Mouse (Mus musculus): ENCODE results near the gene Map3k4. TPM values are rescaled to one million over a fixed set of nuclear protein-coding genes. Genes with fewer than 3 reads are reported as not detected.
A peak's percentile ranks its signal among the peaks of the same experiment; 100 is the strongest.

The Map3k4 gene
- total RNA-seq, 2 experiments from 2014 or later, result 36.1 to 39.2 TPM

- intact Hi-C loops (cut with DNase I), result loop anchor here (5.0 kb wide), 1 partner anchor 39 kb away; the partner anchor contains the start of gene Map3k4
Observed at GRCm38 (mm10) chr17:12278073-12278472, 40.5 kb downstream of the Map3k4 start.

DNA sequence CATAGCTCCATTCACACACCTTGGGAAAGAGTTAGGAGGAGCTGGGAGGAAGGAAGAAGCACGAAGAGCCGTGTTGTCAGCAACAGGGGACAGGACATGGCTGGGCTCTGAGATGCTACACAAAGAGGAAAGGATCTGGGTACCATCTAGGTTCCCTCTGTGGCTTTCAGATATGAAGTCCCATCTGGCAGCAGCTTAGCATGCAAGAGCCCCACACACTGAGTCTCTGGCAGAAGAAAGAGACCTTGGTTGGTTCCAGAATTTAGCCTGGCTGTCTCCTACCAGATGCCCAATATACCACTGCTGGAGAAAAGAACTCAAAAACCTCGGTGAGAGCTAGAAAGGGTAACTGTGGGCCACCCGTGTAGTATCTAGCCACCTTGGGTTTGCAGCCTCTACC, 41.3 kb downstream of the Map3k4 start:
- intact Hi-C loops (cut with DNase I), result loop anchor here (5.0 kb wide), 1 partner anchor 40 kb away; the partner anchor contains the start of gene Map3k4

More at GRCm38 (mm10) chr17:12278073-12278472, 40.5 kb downstream of the Map3k4 start:
- no peak for DNase-seq (ENCODE audit: low spot score in 2 of 2)

GRCm38 (mm10) chr17:12276496-12277200, 41.9 kb downstream of the Map3k4 start:
- intact Hi-C loops (cut with DNase I), result loop anchor here (5.0 kb wide), 1 partner anchor 41 kb away; the partner anchor contains the start of gene Map3k4
- DNase-seq (ENCODE audit: low spot score in 2 of 2), result peak in 1 of 2 experiments; percentile 36

More for the DNA sequence above, 41.3 kb downstream of the Map3k4 start:
- DNase-seq (ENCODE audit: low spot score in 2 of 2), result no peak

DNA sequence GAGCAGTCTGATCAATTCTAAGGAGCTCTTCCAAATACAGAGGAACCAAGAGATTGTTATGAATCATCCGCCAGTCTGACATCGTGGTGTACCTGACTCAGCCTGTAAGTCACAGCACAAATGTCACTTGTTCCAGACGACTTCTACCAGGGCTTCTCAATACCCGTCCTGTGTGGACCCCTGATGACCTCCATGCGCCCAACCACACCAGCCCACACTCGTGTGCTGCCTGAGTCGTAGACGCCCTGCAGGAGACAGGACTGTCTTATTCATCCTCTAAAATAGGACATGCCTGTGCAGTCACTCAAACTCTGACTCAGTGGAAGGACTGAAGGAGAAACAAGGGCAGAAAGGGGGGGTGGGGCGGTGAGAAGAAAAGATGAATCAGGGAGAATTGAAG, 42.8 kb downstream of the Map3k4 start:
- DNase-seq (ENCODE audit: low spot score in 2 of 2), result no peak
- intact Hi-C loops (cut with DNase I), result loop anchor here (5.0 kb wide), 1 partner anchor 42 kb away; the partner anchor contains the start of gene Map3k4

- no peak for DNase-seq (ENCODE audit: low spot score in 2 of 2)
Observed at GRCm38 (mm10) chr17:12273032-12273431, 45.6 kb downstream of the Map3k4 start.

GRCm38 (mm10) chr17:12271805-12272204, 46.8 kb downstream of the Map3k4 start:
- intact Hi-C loops (cut with DNase I), result no loop called here
- no peak for DNase-seq (ENCODE audit: low spot score in 2 of 2)

More at GRCm38 (mm10) chr17:12273032-12273431, 45.6 kb downstream of the Map3k4 start:
- intact Hi-C loops (cut with DNase I), result no loop called here

GRCm38 (mm10) chr17:12268538-12268937, 50.1 kb downstream of the Map3k4 start:
- DNase-seq (ENCODE audit: low spot score in 2 of 2), result no peak
- intact Hi-C loops (cut with DNase I), result loop anchor here (5.0 kb wide), 1 partner anchor 99 kb away; no protein-coding TSS in a partner anchor

- DNase-seq (ENCODE audit: low spot score in 2 of 2), result no peak
- intact Hi-C loops (cut with DNase I), result loop anchor here (5.0 kb wide), 1 partner anchor 99 kb away; no protein-coding TSS in a partner anchor
Observed at GRCm38 (mm10) chr17:12268091-12268490, 50.5 kb downstream of the Map3k4 start.

DNA sequence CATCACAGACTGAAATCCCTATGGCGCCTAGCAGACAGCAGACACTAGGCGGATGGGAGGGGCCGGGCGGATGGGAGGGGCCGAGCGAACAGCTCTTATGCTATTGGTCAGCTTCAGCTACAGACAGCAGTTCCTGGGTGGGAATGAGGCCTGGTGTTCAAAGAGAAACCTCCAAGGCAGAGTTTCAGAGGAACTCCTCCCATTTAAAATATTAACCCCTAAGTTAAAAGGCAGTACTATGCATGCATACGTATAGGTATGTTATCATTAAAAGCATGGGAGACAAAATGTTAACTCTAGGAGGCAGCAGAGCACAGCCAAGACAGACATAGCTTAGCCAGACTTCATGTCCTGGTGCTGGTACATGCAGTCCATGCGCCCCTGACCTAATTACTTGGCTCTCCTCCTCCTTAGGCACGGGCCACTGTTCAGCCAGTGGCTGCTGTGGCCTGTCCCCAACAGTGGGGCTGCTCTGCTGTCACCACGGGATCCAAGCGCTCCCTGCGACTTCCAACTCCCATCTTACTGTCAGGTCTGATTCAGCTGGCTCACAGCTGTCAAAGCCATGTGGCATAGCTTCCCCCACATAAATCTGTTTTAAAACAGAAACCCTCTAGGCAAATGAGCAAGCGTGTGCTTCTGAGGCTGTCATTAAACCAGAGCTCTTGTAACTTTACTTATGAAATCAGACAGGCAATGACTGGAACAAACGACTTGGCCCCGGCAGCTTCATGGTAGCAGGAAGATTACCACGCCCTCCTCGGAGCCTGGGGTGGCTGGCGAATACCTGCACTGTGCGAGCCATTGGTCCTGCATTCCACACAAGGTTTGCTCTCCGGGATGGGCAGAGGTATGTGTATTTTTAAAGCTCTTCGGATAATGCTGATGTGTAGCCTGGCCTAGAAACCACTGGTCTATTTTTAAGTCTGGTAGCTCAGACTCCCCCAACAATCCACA, 52.3 kb downstream of the Map3k4 start:
- DNase-seq (ENCODE audit: low spot score in 2 of 2), result peak; percentile 60 to 85
- intact Hi-C loops (cut with DNase I), result loop anchor here (5.0 kb wide), 1 partner anchor 101 kb away; no protein-coding TSS in a partner anchor

DNA sequence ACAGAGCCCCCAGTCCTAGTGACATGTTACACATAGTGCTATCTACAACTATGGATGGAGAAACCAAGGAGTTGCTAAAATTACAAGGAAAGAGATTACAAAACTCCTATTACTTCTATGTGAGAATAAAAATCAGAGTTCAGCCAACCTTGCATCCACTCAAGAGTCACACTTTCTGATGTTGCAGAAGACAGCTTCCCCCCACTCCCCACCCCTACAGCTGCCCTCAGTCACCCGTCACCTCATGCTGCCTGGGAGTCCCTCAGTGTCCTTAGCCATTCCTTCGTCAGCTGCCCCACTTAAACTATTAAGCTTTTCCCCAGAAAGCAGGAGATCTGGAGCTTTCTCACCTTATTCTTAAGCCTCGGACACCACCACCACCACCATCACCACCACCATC, 54.3 kb downstream of the Map3k4 start:
- intact Hi-C loops (cut with DNase I), result no loop called here
- no peak for DNase-seq (ENCODE audit: low spot score in 2 of 2)

GRCm38 (mm10) chr17:12263787-12264186, 54.8 kb downstream of the Map3k4 start:
- no peak for DNase-seq (ENCODE audit: low spot score in 2 of 2)
- intact Hi-C loops (cut with DNase I), result no loop called here

DNA sequence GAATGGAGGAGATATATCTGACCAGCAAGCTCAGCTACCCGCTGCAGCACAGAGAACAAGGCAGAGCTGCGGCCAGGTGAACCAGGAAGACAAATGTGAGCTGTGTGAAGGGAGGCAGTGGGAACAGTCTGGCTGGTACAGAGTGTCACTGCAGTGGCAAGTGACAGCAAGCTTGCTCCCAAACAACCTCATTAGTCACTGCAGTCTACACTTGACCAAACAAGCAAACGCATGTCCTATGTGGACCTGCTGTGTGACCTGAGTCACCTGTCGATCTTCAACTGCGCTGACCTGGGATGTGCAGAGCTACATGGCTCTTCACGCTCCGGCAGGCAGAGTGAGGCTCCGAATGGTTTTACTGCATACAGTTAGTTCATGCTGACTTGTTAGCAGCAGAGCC, 55.7 kb downstream of the Map3k4 start:
- intact Hi-C loops (cut with DNase I), result no loop called here
- no peak for DNase-seq (ENCODE audit: low spot score in 2 of 2)

GRCm38 (mm10) chr17:12261887-12262286, 56.7 kb downstream of the Map3k4 start:
- DNase-seq (ENCODE audit: low spot score in 2 of 2), result no peak
- intact Hi-C loops (cut with DNase I), result no loop called here

DNA sequence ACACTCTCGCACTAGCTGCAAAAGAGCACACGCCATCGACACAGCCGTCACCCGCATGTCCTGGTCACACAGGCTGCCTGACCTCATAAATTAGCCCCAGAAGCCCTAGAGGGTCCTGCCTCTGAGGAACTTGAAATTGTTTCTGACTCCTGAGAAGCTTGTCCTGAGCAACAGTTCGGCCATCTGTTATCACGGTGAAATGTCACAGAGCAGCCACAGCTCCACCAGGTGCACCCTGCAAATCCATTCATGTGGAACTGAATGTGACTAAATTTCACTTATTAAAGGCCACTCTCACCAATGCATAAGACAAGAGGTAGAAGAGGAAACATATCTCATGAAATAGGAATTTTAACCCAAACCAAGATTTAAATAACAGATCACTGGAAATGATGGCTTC, 57.2 kb downstream of the Map3k4 start:
- intact Hi-C loops (cut with DNase I), result no loop called here
- no peak for DNase-seq (ENCODE audit: low spot score in 2 of 2)

DNA sequence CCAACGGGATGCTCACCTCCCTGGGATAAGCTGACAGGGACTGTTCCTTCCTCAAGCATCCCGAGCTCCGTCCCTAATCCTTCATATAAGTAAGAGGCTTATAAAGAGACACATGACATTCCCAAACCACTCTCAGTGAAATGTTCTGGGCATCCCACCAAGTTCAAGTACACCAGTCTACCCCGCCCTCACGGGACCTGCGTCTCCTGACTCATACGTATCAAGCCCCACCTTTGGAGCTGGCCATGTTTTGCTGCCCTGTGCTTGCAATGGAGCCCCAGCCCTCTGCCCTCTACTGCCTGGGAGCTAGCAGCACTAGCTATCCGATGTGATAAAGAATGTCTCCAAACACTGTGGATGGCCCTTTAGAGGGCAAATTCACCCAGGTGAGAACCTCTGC, 58.6 kb downstream of the Map3k4 start:
- DNase-seq (ENCODE audit: low spot score in 2 of 2), result no peak
- intact Hi-C loops (cut with DNase I), result no loop called here

- intact Hi-C loops (cut with DNase I), result no loop called here
- DNase-seq (ENCODE audit: low spot score in 2 of 2), result no peak
Observed at GRCm38 (mm10) chr17:12258517-12258916, 60.1 kb downstream of the Map3k4 start.

DNA sequence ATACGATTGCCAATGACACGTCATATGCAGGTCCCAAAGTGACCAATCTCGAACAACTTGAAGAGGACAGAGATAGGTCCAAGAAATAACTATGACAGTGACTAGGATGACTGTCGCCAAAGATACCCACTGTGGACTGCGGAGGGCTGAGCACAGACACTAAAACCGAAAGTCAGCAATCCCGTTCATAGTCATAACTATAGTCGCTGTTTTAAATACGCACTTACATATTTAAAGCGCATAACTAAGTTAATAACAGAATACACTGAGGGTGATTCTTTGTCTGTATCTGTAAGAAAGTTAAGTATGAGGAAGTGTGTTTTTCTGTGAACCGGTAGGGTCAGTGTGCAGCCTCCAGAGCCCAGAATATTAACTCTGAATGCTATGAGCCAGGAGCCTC, 62.5 kb downstream of the Map3k4 start:
- no peak for DNase-seq (ENCODE audit: low spot score in 2 of 2)
- intact Hi-C loops (cut with DNase I), result no loop called here

DNA sequence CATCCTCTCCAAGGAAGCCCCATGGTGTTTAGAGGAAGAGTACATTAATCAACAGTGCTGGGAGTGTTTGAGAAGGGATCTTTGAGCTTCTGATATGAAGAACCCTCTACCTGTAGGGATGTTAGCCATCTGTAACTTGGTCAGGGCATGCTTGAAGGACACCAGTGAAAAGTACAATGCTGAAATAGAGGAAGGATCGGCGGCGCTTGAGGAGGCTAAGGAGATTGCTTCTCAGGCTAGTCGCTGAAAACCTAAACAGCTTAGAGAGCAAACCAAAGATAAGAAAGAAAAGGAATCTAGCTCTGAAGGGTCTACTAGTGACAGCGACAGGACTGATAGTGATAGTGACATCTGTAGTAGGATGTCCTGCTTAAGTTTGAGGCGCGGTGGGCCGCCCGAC, 68.0 kb downstream of the Map3k4 start:
- intact Hi-C loops (cut with DNase I), result no loop called here
- no peak for DNase-seq (ENCODE audit: low spot score in 2 of 2)

DNA sequence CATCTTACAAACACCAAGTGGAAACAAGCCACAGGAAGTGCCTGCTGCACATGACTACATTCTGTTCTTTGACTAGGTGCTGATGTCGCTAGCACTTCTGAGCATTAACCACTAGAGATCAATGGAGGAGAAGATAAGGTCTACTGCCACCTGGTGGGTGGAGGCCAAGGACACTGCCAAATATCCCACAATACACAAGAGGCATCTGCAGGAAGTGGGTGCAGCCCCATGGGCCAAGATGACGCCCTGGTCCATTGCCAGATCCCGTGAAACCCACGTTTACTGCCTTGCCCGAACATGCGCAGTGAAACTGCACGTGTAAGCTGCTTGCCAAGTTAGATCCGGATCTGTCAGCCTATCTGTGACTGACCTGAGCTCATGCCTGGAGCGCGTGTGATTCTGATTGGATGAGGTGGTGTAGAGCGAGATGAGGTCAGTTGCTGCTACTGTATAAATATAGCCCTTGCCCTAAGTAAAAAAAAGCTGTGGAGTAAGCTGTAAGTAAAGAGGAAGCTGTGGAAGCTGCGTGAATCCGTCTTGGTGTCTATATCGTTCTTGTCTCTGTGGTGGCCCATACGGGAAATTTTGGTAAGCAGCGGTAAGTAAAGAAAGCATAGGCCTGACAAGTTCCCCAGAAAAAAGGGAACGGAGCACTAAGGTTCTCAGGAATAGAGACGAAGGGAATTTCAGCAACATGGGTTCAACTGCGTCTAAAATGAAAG, 68.7 kb downstream of the Map3k4 start:
- DNase-seq (ENCODE audit: low spot score in 2 of 2), result peak in 1 of 2 experiments; percentile 83

More for the DNA sequence above, 68.7 kb downstream of the Map3k4 start:
- intact Hi-C loops (cut with DNase I), result no loop called here

Measured in left cerebral cortex, postnatal 14 days (tissue).